Mouse (Mus musculus): ENCODE measurements around the gene Rnf185.

The Rnf185 gene

GRCm38 (mm10) chr11:3394520-3394919 lies 57.6 kb downstream of the Rnf185 start:
- no peak for DNase-seq (ENCODE audit: low spot score)

GRCm38 (mm10) chr11:3392526-3392925 lies 59.6 kb downstream of the Rnf185 start:
- DNase-seq (ENCODE audit: low spot score), result no peak

DNA sequence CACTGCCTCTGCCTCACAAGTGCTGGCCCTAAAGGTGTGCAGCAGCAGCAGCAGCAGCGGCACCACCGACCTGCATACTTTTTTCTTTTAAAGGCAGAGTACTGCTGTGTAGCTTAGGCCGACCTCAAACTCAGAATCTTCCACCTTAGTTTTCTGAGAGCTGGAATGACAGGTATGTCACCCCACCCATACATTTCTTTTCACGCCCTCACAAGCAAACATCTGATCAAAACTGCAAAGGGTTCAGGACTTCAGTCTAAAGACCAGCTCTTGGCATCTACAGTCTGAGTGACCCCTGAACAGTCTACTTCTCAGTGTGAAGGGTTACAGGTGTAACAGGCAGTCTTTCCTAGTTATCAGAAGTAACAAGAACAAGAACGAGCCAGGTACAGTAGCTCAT lies 61.4 kb downstream of the Rnf185 start:
- DNase-seq (ENCODE audit: low spot score), result no peak

DNA sequence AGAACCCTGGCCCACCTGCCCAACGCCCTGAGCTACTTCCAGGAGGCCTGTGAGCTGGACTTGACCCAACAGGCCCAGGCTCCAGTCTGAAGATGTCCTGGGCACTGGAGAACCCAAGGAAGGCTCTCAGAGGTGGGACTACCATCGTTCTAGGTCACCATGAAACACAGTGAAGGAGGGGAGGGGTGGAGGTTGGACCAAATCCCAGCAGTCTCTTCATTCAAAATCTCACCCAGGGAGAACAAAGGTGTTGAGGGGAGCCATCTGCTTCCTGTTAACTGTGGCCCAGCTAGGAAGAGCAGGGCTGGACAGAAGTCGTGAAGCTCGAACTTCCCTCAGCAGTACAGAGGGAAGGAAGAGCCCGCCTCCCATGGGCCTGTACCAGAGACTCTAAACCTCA lies 62.2 kb downstream of the Rnf185 start:
- DNase-seq (ENCODE audit: low spot score), result no peak

DNA sequence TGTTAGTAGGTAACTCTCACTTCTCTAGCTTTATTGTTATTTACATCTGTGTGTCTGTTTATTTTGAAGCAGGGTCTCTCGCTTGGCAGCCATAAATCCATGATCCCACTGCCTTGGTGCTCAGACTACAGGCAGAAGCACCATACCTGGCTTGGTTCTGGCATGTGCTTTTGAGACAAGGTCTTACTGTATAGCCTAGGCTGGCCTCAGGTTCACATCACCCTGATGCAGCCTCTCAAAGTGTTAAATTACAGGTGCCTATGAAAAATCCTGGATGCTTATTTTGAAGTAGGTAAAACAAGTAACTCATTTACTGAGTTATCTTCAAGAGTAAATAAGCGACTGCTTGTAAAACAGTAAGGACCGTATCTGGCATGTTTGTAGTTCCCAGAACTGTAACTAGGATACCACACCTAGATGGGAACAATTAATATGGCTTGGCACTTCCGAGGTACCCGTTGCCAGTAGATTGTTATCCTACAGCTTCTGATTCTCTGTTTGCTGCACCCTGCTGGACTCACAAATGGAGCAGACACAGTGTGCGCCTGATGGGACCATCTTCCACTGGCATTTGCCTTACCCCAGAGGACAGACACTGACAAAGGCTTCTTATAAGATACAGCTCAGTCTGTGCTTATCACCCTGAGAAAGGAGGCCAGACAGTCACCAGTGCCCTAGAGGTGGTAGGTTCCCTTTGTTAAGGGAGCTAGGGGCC lies 64.5 kb downstream of the Rnf185 start:
- no peak for DNase-seq (ENCODE audit: low spot score)

DNA sequence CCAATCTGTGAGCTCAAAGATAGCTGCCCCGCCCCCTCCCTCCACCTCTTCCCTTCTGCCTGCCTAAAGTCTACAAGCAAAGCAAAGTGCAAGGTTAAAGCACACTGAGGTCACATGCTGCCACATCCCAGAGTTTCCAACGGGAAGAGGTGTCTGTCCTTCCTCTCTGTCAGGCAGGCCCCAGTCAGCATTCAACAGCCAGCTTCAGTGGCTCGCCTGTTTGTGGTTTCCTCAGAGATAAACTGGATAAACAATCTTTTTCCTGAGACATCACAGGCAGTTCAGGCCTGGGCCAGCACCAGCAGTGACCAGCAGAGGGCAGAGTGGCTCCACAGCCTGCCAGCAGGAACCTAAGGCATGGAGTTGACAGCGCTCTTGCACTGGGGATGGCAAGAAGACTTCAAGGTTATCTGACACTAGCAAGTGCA lies 65.2 kb downstream of the Rnf185 start:
- DNase-seq (ENCODE audit: low spot score), result peak; percentile 77

GRCm38 (mm10) chr11:3382602-3383594 lies 69.3 kb downstream of the Rnf185 start:
- no peak for DNase-seq (ENCODE audit: low spot score)

DNA sequence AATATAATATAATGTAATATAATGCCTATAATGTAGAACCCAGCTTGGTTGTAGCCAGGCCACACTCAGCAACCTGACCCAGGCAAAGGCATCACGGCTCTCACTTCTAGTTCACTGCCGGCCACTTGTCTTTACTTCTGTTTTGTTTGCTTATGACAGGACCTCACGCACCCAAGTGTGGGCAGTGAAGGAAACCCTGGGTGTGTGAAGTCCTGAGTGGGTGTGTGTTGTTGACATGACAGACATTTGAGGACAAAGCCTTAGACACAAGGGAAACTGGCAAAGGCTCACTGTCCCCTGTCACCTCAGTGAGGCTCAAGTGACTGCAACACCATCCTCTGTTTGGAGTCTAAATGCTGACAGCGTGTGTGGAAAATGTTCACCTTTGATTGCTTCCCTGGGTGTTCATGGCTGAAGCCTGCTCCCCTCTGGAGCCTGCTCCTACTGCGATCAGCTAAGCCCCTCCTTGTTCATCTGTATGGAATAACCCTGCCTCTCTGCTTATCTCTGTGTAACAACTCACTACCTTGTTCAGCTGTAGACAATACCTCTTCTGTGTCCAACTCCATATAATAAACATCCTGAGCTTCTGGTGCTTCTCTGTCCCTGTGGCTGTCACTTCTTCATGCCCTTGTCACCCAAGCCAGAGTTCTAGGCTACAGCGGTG lies 70.9 kb downstream of the Rnf185 start:
- DNase-seq (ENCODE audit: low spot score), result no peak

DNA sequence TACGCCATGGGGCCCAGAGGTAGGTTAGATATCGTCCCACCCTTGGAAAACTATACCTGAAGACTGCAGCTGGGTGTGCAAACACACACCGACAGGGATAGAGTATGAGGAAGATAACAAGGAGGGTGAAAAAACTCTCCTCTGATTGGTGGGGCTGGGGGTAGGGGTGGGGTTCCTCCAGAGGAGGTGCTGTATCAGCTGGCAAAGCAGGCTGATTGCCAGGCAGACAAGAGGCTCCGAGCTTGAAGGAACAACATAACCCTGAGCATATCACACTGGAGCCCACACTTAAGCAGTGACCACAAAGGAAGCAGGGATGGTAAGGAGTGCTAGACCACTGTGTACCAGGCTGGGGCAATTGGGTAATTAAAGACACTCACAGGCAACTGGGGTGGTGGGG lies 72.7 kb downstream of the Rnf185 start:
- DNase-seq (ENCODE audit: low spot score), result no peak

- DNase-seq (ENCODE audit: low spot score), result no peak
Measured at GRCm38 (mm10) chr11:3374741-3375140, 77.4 kb downstream of the Rnf185 start.

- no peak for DNase-seq (ENCODE audit: low spot score)
Measured at GRCm38 (mm10) chr11:3374293-3374645, 77.9 kb downstream of the Rnf185 start.

- no peak for DNase-seq (ENCODE audit: low spot score)
Measured at GRCm38 (mm10) chr11:3373591-3374292, 78.4 kb downstream of the Rnf185 start.

DNA sequence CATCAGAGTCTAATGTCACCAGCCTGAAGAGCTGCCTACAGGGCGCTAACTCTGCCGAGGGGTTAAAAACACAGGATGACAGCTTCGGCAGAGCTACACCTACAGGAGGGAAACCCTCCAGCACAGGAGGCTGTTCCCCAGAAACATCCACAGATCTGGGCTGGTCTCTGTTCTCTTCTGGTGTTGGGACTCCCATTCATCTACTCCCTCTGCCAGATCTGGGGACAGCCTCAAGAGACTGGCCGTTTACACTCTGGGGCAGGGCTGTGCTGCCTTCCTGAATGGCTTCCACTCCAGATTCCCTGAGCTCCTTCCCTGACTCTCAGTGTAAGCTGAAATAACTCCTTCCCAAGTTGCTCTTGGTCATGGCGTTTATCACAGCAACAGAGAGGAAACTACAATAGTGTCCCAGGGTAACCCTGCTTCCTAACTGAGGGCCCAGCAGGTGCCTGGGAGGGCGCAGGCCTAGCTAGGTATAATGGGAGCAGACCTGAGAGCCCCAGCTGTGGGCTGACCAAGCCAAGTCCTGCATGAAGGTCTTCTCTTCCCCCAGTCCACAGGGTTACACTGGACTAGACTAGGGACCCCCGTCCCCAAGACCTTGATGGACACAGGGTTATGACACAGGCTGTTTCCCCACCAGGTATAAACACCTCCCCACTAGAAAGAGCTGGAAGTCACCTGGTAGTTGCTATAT lies 80.4 kb downstream of the Rnf185 start:
- DNase-seq (ENCODE audit: low spot score), result no peak

GRCm38 (mm10) chr11:3370928-3371598 lies 81.1 kb downstream of the Rnf185 start:
- peak; percentile 80 for DNase-seq (ENCODE audit: low spot score)

DNA sequence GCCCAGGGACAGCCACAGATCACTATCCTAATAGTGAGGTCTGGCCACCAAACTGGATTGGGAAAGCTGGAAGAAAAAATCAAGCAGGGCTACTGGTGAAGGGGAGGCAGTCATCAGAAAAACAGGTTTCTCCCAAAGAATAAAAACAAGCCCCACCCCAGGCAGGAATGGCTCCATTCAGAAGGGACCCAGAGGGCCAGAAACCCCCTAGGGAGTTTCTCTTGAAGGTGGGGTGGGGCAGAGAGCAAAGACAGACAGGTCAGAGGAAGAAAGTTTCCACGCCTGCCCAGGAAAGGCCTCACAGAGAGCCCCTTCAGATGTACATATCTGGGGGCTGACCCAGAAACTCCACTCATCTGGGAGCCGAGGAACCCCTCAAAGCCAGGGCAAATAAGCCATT lies 82.0 kb downstream of the Rnf185 start:
- DNase-seq (ENCODE audit: low spot score), result no peak

- no peak for DNase-seq (ENCODE audit: low spot score)
Measured at GRCm38 (mm10) chr11:3369449-3369848, 82.7 kb downstream of the Rnf185 start.

- DNase-seq (ENCODE audit: low spot score), result no peak
Measured at GRCm38 (mm10) chr11:3368983-3369382, 83.2 kb downstream of the Rnf185 start.

GRCm38 (mm10) chr11:3366411-3366810 lies 85.8 kb downstream of the Rnf185 start:
- no peak for DNase-seq (ENCODE audit: low spot score)

All from left cerebral cortex, adult 11 months (tissue).